Mouse (Mus musculus): ENCODE results near the gene Gm17359. TPM values are rescaled to one million over a fixed set of nuclear protein-coding genes. Genes with fewer than 3 reads are reported as not detected.

The Gm17359 gene
- polyA plus RNA-seq, 1 experiment from 2014 or later, result not detected

DNA sequence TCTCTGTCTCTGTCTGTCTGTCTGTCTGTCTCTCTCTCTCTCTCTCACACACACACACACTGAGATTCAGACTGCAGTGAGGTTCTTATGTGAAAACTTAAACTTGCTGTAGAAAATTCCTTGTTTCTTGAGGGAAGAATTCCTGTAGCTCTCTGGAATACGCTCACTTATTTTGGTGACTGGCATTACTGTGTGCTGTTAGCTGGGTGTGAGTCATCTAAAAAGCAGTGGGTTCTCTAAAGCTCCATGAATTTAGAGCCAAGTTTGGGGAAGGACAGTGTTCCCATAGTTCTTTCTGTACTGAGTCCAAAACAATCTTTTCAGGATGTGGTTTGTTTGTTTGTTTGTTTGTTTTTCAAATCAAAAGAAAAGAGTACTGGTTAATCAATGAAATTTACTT, 89.0 kb downstream of the Gm17359 start:
- H3K9ac ChIP-seq (ENCODE audit: low read depth, low read length), result no peak overlapping the region
- no peaks in the 10 kb centered on the region for H3K9me3 ChIP-seq (ENCODE audit: control insufficient read depth, low read length)
- H3K27ac ChIP-seq (ENCODE audit: low read depth, low read length), result no peak overlapping the region
- no peak for ATAC-seq
- no peaks in the 10 kb centered on the region for H3K36me3 ChIP-seq (ENCODE audit: control insufficient read depth, insufficient read depth, low read length)
- no peak overlapping the region for H3K4me3 ChIP-seq (ENCODE audit: low read length)
- H3K4me1 ChIP-seq (ENCODE audit: control insufficient read depth, insufficient read depth, low read depth, low read length), result no peaks in the 10 kb centered on the region
- 86% methylated on average over 1 of the region's 1 CpGs for WGBS
- H3K4me2 ChIP-seq (ENCODE audit: low read length), result no peak overlapping the region
- H3K27me3 ChIP-seq (replicated peaks; ENCODE audit: control insufficient read depth, insufficient read depth, low read length), result no peaks in the 10 kb centered on the region

GRCm38 (mm10) chr3:79433593-79433992, 97.1 kb downstream of the Gm17359 start:
- Histone ChIP-seq H3K27ac (ENCODE audit: low read depth, low read length) (no peak overlapping the region), H3K4me2 (ENCODE audit: low read length) (no peak overlapping the region), H3K9me3 (ENCODE audit: control insufficient read depth, low read length) (no peaks in the 10 kb centered on the region), H3K9ac (ENCODE audit: low read depth, low read length) (no peak overlapping the region), H3K4me3 (ENCODE audit: low read length) (no peak overlapping the region), H3K36me3 (ENCODE audit: control insufficient read depth, insufficient read depth, low read length) (no peaks in the 10 kb centered on the region), H3K27me3 (replicated peaks; ENCODE audit: control insufficient read depth, insufficient read depth, low read length) (no peaks in the 10 kb centered on the region), H3K4me1 (ENCODE audit: control insufficient read depth, insufficient read depth, low read depth, low read length) (no peaks in the 10 kb centered on the region)
- ATAC-seq, result no peak

GRCm38 (mm10) chr3:79434436-79434835, 98.0 kb downstream of the Gm17359 start:
- H3K9ac ChIP-seq (ENCODE audit: low read depth, low read length), result no peak overlapping the region
- no peak overlapping the region for H3K27ac ChIP-seq (ENCODE audit: low read depth, low read length)
- H3K27me3 ChIP-seq (replicated peaks; ENCODE audit: control insufficient read depth, insufficient read depth, low read length), result no peaks in the 10 kb centered on the region
- H3K36me3 ChIP-seq (ENCODE audit: control insufficient read depth, insufficient read depth, low read length), result no peaks in the 10 kb centered on the region
- H3K4me3 ChIP-seq (ENCODE audit: low read length), result no peak overlapping the region
- H3K4me2 ChIP-seq (ENCODE audit: low read length), result no peak overlapping the region
- 83% methylated on average over 9 of the region's 9 CpGs for WGBS
- H3K9me3 ChIP-seq (ENCODE audit: control insufficient read depth, low read length), result no peaks in the 10 kb centered on the region
- ATAC-seq, result no peak
- H3K4me1 ChIP-seq (ENCODE audit: control insufficient read depth, insufficient read depth, low read depth, low read length), result no peaks in the 10 kb centered on the region

DNA sequence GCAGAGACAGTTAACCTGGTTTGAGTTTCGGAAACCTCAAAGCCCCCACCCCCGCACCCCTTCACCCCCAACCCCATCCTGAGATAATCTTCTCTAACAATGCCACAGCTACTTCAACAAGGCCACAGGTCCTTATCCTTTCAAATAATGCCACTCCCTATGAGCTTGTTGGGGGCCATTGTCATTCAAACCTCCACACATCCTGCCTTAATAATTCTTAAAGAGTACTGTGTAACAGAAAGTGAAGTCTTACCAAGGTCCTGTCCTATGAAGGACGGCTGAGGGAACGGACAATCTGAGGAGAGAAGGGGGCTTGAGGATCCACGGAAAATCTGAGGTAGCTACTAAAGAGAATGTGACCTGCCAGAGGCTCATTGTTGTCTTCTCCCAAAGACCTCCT, 98.5 kb downstream of the Gm17359 start:
- H3K9me3 ChIP-seq (ENCODE audit: control insufficient read depth, low read length), result no peaks in the 10 kb centered on the region
- no peak for ATAC-seq

GRCm38 (mm10) chr3:79436186-79436585, 99.7 kb downstream of the Gm17359 start:
- peak; percentile 45; the same call in 1 of the 2 replicates for ATAC-seq
- H3K27me3 ChIP-seq (replicated peaks; ENCODE audit: control insufficient read depth, insufficient read depth, low read length), result no peaks in the 10 kb centered on the region
- no peak overlapping the region for H3K27ac ChIP-seq (ENCODE audit: low read depth, low read length)
- H3K4me1 ChIP-seq (ENCODE audit: control insufficient read depth, insufficient read depth, low read depth, low read length), result peaks cover 1% of the 10 kb centered on the region
- H3K9ac ChIP-seq (ENCODE audit: low read depth, low read length), result no peak overlapping the region
- H3K36me3 ChIP-seq (ENCODE audit: control insufficient read depth, insufficient read depth, low read length), result no peaks in the 10 kb centered on the region
- no peak overlapping the region for H3K4me3 ChIP-seq (ENCODE audit: low read length)
- no peaks in the 10 kb centered on the region for H3K9me3 ChIP-seq (ENCODE audit: control insufficient read depth, low read length)
- WGBS, result 78% methylated on average over 7 of the region's 7 CpGs
- H3K4me2 ChIP-seq (ENCODE audit: low read length), result no peak overlapping the region

More for the DNA sequence above, 98.5 kb downstream of the Gm17359 start:
- no peaks in the 10 kb centered on the region for H3K4me1 ChIP-seq (ENCODE audit: control insufficient read depth, insufficient read depth, low read depth, low read length)
- no peaks in the 10 kb centered on the region for H3K27me3 ChIP-seq (replicated peaks; ENCODE audit: control insufficient read depth, insufficient read depth, low read length)
- no peak overlapping the region for H3K4me2 ChIP-seq (ENCODE audit: low read length)
- H3K36me3 ChIP-seq (ENCODE audit: control insufficient read depth, insufficient read depth, low read length), result no peaks in the 10 kb centered on the region
- 45% methylated on average over 5 of the region's 5 CpGs for WGBS
- no peak overlapping the region for H3K27ac ChIP-seq (ENCODE audit: low read depth, low read length)
- no peak overlapping the region for H3K9ac ChIP-seq (ENCODE audit: low read depth, low read length)
- H3K4me3 ChIP-seq (ENCODE audit: low read length), result no peak overlapping the region

DNA sequence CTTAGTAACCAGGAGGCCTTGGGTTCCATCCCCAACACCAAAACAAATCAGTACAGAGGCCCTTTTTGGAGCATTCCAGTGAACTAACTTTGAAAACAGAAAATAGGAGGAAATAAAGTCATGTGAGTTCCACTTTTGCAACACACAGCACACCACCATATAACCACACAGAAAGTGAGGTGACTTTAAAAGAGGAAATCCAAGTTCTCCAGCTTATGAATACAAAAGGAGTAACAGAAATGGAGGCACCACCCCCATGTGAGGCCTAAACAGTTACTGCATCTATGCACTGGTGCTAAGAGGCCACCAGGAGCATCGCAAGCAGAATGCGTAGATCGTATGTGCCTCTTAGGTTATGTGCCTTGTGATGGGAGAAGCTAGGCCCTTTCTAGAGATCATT, 101.8 kb downstream of the Gm17359 start:
- 97% methylated on average over 3 of the region's 3 CpGs for WGBS
- no peak overlapping the region for H3K27ac ChIP-seq (ENCODE audit: low read depth, low read length)
- ATAC-seq, result no peak
- peaks cover 6% of the 10 kb centered on the region for H3K4me1 ChIP-seq (ENCODE audit: control insufficient read depth, insufficient read depth, low read depth, low read length)
- H3K27me3 ChIP-seq (replicated peaks; ENCODE audit: control insufficient read depth, insufficient read depth, low read length), result no peaks in the 10 kb centered on the region
- H3K36me3 ChIP-seq (ENCODE audit: control insufficient read depth, insufficient read depth, low read length), result no peaks in the 10 kb centered on the region
- no peak overlapping the region for H3K9ac ChIP-seq (ENCODE audit: low read depth, low read length)
- H3K9me3 ChIP-seq (ENCODE audit: control insufficient read depth, low read length), result no peaks in the 10 kb centered on the region
- H3K4me3 ChIP-seq (ENCODE audit: low read length), result no peak overlapping the region
- no peak overlapping the region for H3K4me2 ChIP-seq (ENCODE audit: low read length)

DNA sequence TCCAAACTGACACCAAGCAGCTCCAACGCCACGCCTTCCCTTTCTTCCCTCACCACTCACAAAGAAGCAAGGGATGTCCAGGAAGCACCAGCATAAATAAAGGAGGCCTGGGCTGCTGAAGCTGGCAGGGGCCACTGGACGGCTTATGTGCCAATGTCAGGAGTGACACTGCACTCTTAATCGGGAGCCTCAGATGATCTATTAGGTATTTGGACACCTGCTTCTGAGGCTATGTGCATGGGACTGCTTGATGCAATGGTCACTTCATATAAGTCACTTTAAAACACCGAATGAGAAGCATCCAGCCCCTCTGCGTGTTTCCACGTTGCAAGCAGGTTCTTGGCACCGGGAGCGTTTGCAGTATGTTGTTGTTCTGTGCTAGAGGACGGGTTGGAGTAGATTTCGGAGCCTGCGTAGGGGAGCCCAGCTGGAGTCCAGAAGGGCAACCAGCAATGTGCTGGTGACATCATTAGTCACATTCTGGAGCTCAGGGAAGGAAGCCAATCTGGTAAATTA, 104.6 kb downstream of the Gm17359 start:
- peak overlapping the region; percentile 59 for H3K27ac ChIP-seq (ENCODE audit: low read depth, low read length)
- WGBS, result 39% methylated on average over 12 of the region's 12 CpGs
- no peaks in the 10 kb centered on the region; the same call in 1 of the 2 replicates for H3K9me3 ChIP-seq (ENCODE audit: control insufficient read depth, low read length)
- H3K27me3 ChIP-seq (replicated peaks; ENCODE audit: control insufficient read depth, insufficient read depth, low read length), result no peaks in the 10 kb centered on the region
- peak overlapping the region; percentile 27; the same call in 1 of the 2 replicates for H3K9ac ChIP-seq (ENCODE audit: low read depth, low read length)
- ATAC-seq, result peak; percentile 85
- H3K4me3 ChIP-seq (ENCODE audit: low read length), result no peak overlapping the region
- peaks cover 6% of the 10 kb centered on the region for H3K4me1 ChIP-seq (ENCODE audit: control insufficient read depth, insufficient read depth, low read depth, low read length)
- peak overlapping the region; percentile 9 for H3K4me2 ChIP-seq (ENCODE audit: low read length)
- no peaks in the 10 kb centered on the region for H3K36me3 ChIP-seq (ENCODE audit: control insufficient read depth, insufficient read depth, low read length)

- peaks cover 6% of the 10 kb centered on the region for H3K4me1 ChIP-seq (ENCODE audit: control insufficient read depth, insufficient read depth, low read depth, low read length)
- H3K9ac ChIP-seq (ENCODE audit: low read depth, low read length), result no peak overlapping the region
- no peak overlapping the region for H3K4me3 ChIP-seq (ENCODE audit: low read length)
- H3K36me3 ChIP-seq (ENCODE audit: control insufficient read depth, insufficient read depth, low read length), result no peaks in the 10 kb centered on the region
- no peaks in the 10 kb centered on the region; the same call in 1 of the 2 replicates for H3K9me3 ChIP-seq (ENCODE audit: control insufficient read depth, low read length)
- ATAC-seq, result no peak
- no peak overlapping the region for H3K27ac ChIP-seq (ENCODE audit: low read depth, low read length)
- no peaks in the 10 kb centered on the region for H3K27me3 ChIP-seq (replicated peaks; ENCODE audit: control insufficient read depth, insufficient read depth, low read length)
- WGBS, result 69% methylated on average over 4 of the region's 4 CpGs
- H3K4me2 ChIP-seq (ENCODE audit: low read length), result no peak overlapping the region
Observed at GRCm38 (mm10) chr3:79443850-79444249, 107.4 kb downstream of the Gm17359 start.

DNA sequence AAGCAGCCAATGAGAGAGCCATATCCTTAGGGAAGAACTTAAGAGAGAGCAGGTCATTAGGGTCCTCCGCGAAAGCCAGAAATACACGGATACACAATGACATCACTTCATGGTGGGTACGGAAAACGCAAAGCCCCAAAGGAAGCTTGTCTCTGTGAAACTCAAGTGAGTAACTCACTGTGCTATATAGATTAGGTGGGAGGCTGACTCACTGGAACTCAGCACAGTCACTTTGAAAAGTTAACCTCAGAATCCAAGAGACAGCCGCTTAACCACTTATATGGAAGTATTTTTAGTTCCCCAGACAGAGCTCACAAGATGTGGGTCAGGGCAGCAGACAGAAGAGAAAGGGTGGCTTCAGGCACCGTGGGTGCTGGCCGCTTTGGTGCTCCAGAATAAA, 108.6 kb downstream of the Gm17359 start:
- Histone ChIP-seq H3K27me3 (replicated peaks; ENCODE audit: control insufficient read depth, insufficient read depth, low read length) (no peaks in the 10 kb centered on the region), H3K9me3 (ENCODE audit: control insufficient read depth, low read length) (no peaks in the 10 kb centered on the region; the same call in 1 of the 2 replicates), H3K9ac (ENCODE audit: low read depth, low read length) (no peak overlapping the region), H3K36me3 (ENCODE audit: control insufficient read depth, insufficient read depth, low read length) (no peaks in the 10 kb centered on the region), H3K4me2 (ENCODE audit: low read length) (no peak overlapping the region), H3K4me3 (ENCODE audit: low read length) (no peak overlapping the region), H3K4me1 (ENCODE audit: control insufficient read depth, insufficient read depth, low read depth, low read length) (peaks cover 6% of the 10 kb centered on the region), H3K27ac (ENCODE audit: low read depth, low read length) (no peak overlapping the region)
- 85% methylated on average over 8 of the region's 8 CpGs for WGBS
- ATAC-seq, result no peak

GRCm38 (mm10) chr3:79446124-79446523, 109.7 kb downstream of the Gm17359 start:
- H3K27ac ChIP-seq (ENCODE audit: low read depth, low read length), result no peak overlapping the region
- no peaks in the 10 kb centered on the region for H3K36me3 ChIP-seq (ENCODE audit: control insufficient read depth, insufficient read depth, low read length)
- 94% methylated on average over 4 of the region's 4 CpGs for WGBS
- no peak overlapping the region for H3K4me3 ChIP-seq (ENCODE audit: low read length)
- ATAC-seq, result no peak
- H3K4me2 ChIP-seq (ENCODE audit: low read length), result no peak overlapping the region
- peaks cover 5% of the 10 kb centered on the region for H3K4me1 ChIP-seq (ENCODE audit: control insufficient read depth, insufficient read depth, low read depth, low read length)
- no peaks in the 10 kb centered on the region for H3K27me3 ChIP-seq (replicated peaks; ENCODE audit: control insufficient read depth, insufficient read depth, low read length)
- no peak overlapping the region for H3K9ac ChIP-seq (ENCODE audit: low read depth, low read length)
- H3K9me3 ChIP-seq (ENCODE audit: control insufficient read depth, low read length), result no peaks in the 10 kb centered on the region; the same call in 1 of the 2 replicates
